Mouse (Mus musculus) liver, adult (tissue): ENCODE data around the gene Aff3.
A peak's percentile ranks its signal among the peaks of the same experiment; 100 is the strongest.

Source experiments
- GATA4 ChIP-seq: IDR thresholded peaks from 2 replicates; pipeline ENCODE4 v1.6.1; 2014; ENCODE audit warnings: mild to moderate bottlenecking, low read length; ENCODE audit not compliant: insufficient replicate concordance

Aff3 gene

GRCm38 (mm10) chr1:38268246-38269042 is 396.3 kb downstream of the Aff3 start:
- no peak for TF ChIP-seq GATA4

- no peak for TF ChIP-seq GATA4
Measured at GRCm38 (mm10) chr1:38263251-38263650, 401.5 kb downstream of the Aff3 start.

DNA sequence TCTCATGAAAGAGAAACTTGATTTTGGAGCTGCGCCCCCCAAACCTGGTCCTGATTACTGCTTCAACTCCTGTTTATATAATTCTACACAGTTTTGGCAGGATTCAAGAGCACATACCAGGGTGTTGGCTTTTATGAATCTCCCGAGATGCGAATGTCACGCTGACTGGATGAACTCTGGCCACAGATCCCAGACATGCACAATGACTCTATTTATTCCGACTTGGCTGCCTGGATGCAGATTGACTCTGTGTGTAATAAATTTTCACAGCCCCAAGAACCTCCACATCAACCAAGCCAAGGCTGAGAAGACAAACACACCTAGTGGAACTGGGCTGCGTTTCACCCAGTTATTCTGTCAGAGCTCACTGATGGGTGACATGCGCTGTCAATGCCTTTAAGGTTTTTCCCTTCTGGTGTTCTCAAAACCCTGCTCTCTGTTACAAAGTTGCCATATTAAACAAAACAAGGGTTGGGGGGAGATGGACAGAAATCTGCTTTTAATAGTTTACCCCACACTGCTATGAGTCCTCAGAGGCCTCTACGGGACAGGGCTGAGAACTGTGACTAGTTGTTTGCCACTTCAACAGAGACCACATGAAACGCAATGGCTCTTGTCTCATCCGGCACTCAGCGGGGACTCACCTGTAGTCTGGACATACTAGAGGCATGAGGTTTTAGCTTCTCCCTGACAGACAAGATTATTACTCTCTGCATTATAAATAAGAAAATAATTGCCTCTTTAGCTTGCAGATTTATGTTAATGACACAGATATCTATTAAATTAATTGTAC is 402.2 kb downstream of the Aff3 start:
- no peak for TF ChIP-seq GATA4

- TF ChIP-seq GATA4 = peak; percentile 39; the same call in 1 of the 2 replicates
Measured at GRCm38 (mm10) chr1:38261076-38261475, 403.7 kb downstream of the Aff3 start.

GRCm38 (mm10) chr1:38259541-38260338 is 405.0 kb downstream of the Aff3 start:
- TF ChIP-seq GATA4 = no peak

GRCm38 (mm10) chr1:38254426-38254825 is 410.3 kb downstream of the Aff3 start:
- TF ChIP-seq GATA4 = no peak

DNA sequence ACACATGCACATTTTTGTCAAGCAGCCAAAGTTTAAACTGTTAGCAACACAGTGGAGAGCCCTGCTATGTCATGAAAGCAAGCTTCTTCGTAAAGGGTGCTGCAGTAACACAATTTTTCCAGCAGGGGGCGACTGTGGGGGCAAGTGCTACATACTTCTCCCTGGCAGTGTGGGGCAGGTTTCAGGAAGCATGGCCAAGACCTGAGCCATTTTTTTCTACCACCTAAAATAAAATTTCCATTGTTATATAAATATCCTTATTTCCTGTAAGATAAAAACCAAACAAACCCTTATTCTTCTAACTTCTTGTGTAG is 412.0 kb downstream of the Aff3 start:
- TF ChIP-seq GATA4 = no peak

DNA sequence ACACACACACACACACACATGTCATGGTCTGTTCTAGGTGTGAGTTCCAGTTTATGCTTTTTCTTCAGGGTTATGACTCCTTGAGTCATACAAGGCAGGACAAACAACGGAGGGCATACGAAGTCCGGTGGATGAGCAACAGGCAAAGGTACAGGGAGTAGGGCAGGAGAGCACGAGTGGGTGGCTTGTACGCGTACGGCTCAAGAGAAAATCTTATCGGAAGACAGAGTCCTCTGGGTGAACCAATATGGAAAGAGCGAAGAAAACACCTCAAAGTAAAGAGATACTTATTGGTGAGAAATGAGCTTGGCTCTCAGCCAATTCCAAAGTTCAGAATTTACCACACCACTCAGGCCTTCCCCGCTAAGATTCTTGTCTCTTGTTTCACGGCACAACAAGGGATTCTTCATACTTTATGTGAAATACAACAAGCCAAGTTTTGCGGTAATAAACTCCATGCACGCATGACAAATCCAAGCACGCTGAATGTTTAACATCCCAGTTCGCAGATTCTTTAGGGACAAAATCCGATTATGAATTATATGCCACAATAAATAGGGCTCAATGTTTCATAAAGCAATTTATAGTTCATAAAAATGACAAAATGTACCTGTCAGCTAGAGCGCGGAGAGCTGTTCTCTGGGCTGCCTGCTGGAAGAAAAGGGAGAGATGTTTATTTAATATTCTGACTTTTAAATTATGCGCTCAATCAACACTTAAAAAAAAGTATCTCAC is 412.6 kb downstream of the Aff3 start:
- TF ChIP-seq GATA4 = no peak

GRCm38 (mm10) chr1:38251448-38251847 is 413.3 kb downstream of the Aff3 start:
- no peak for TF ChIP-seq GATA4

- TF ChIP-seq GATA4 = no peak
Measured at GRCm38 (mm10) chr1:38250246-38250645, 414.5 kb downstream of the Aff3 start.

DNA sequence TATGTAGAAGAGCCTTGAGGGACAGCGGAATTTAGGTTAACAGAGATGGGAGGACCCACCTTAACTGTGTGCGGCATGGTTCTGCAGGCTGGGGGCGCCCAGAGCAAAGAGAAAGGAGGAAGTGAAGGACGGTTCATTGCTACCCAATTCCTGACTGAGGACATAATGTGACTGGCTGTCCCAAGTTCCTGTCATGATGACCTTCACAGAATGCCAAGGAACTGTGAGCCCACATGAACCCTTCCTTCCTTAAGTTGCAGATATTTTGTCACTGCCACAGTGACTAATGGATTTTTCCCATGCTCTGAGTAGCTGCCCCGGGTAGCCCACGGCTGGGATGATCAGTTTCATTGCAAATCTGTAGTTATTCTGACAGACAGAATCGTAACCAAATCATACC is 415.2 kb downstream of the Aff3 start:
- no peak for TF ChIP-seq GATA4

GRCm38 (mm10) chr1:38248027-38248426 is 416.7 kb downstream of the Aff3 start:
- TF ChIP-seq GATA4 = no peak

GRCm38 (mm10) chr1:38242559-38242958 is 422.2 kb downstream of the Aff3 start:
- TF ChIP-seq GATA4 = peak; percentile 96

DNA sequence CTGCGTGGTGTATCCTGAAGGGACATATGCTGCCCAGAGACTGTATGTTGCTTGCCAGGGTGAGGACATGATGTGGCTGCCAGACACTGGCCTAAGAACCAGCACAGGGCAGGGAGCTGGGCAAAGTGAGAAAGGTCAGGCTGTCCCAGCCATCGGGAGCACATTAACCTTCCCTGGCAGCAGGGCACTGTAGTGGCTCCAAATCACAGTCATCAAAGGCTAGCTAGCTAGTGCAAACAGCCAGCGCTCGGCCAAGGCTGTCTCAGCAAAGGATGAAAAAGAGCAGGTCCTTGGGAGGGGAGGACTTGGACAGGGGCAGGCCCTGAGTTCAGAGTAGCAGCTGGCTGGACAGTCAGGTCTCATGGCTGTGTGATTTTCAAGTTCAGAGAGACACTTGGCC is 423.0 kb downstream of the Aff3 start:
- TF ChIP-seq GATA4 = no peak

DNA sequence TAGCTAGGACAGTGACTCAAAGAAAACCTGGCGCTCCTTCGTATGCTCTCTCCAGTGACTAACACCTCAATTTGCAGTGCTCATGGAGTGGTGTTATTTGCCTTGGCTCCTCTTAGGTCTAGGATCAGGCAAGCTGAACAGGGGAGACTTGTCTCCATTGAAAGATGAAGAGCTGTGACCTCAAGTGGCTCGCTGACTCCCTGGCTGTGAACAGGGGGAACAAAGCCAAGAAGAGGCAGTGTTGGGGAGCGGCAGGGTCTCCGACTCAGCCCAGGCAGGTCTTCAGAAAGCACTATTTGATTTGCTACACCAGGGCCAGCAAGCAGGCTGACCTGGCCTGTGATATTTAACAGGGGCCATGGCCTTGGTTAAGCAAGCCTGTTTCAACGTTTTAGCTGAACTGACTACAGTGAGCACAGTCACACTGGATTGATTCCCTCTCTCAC is 423.5 kb downstream of the Aff3 start:
- TF ChIP-seq GATA4 = no peak
